Mouse (Mus musculus) olfactory bulb, adult 2 months (tissue): ENCODE data around the gene Six1. TPM values are rescaled to one million over a fixed set of nuclear protein-coding genes. Genes with fewer than 3 reads are reported as not detected.

Experiments used
- H3K27ac ChIP-seq: fragments of 200-500 bp; 2 replicates; pipeline ENCODE4 v1.5.1; 2012; ENCODE audit warnings: low read depth, low read length; ENCODE audit not compliant: insufficient read depth
- H3K4me1 ChIP-seq: fragments of 200-500 bp; 2 replicates; pipeline ENCODE4 v1.6.1; 2012; ENCODE audit warnings: low read length; ENCODE audit not compliant: control insufficient read depth, insufficient read depth
- H3K4me3 ChIP-seq: fragments of 200-500 bp; 2 replicates; pipeline ENCODE4 v1.5.1; 2012; ENCODE audit warnings: mild to moderate bottlenecking, low read depth, low read length, moderate library complexity; ENCODE audit not compliant: insufficient read depth
- CTCF ChIP-seq: fragments of 200-500 bp; IDR thresholded peaks from 2 replicates; pipeline ENCODE4 v1.5.1; 2012; ENCODE audit warnings: low read depth, mild to moderate bottlenecking, low read length, moderate library complexity; ENCODE audit not compliant: insufficient read depth
- POLR2A ChIP-seq: fragments of 200-500 bp; IDR thresholded peaks from 2 replicates; pipeline ENCODE4 v1.6.1; 2012; ENCODE audit warnings: mild to moderate bottlenecking, low read depth, low read length, moderate library complexity; ENCODE audit not compliant: insufficient read depth
- WGBS: fragments of 180-500 bp; shearing (Covaris S2); methylation state at CpG from one replicate; pipeline ENCODE4 v1.1.7; 2018; 5-methylcytosine and 5-hydroxymethylcytosine counted together
- polyA plus RNA-seq: library from polyadenylated mRNA; stranded (reverse); fragments of >200 nt; gene quantifications from 2 replicates; pipeline ENCODE4 v1.2.4, GENCODE M21; 2012; ENCODE audit warnings: low replicate concordance; ENCODE audit not compliant: missing spikeins, insufficient read depth, insufficient read length

Gene Six1
- polyA plus RNA-seq, 1 experiment: not detected

DNA sequence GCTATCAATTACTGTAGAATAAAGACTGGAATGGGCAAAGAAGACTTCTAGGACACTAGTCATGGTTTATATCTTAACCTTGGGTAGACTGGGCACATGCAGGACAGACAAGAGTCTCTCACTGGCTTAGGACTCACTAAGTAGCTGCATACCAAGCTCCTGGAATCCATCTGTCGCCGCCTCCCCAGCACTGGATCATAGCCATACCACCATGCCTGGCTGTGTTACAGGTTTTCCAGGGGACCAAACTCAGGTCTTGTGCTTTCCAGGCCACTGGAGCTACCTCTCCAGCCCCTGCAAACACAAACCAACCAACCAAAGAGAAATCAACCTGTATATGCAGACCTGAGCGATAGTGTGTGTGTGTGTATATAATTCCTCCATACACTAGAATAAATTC is 57.0 kb downstream of the Six1 start:
- no peak overlapping the region for H3K4me3 ChIP-seq
- 94% methylated on average over 3 of the region's 3 CpGs for WGBS
- no peaks in the 10 kb centered on the region for H3K4me1 ChIP-seq
- TF ChIP-seq POLR2A: no peak
- TF ChIP-seq CTCF: no peak
- no peak overlapping the region for H3K27ac ChIP-seq

Other genes with a start within 250 kb of the Six1 start
- not detected in 2 replicates for gene Six6, start 114.0 kb downstream of the Six1 start, polyA plus RNA-seq
- gene 4930447C04Rik, start 113.1 kb downstream of the Six1 start, polyA plus RNA-seq: not detected in 2 replicates
- gene Six4, start 59.6 kb upstream of the Six1 start, polyA plus RNA-seq: not detected in 2 replicates
- not detected in 2 replicates for gene Mnat1, start 69.8 kb upstream of the Six1 start, polyA plus RNA-seq
- not detected in 2 replicates for gene Trmt5, start 232.8 kb upstream of the Six1 start, polyA plus RNA-seq
- gene Slc38a6, start 232.9 kb upstream of the Six1 start, polyA plus RNA-seq: not detected in 2 replicates